Mouse (Mus musculus): ENCODE data around the gene Topbp1. TPM values are rescaled to one million over a fixed set of nuclear protein-coding genes. Genes with fewer than 3 reads are reported as not detected.
A peak's percentile ranks its signal among the peaks of the same experiment; 100 is the strongest.

Topbp1 gene
- 33.1 and 35.4 TPM in 2 replicates for polyA plus RNA-seq (2015; fragmentation: Nextera tagmentation; extraction: Ambion mirVana)

DNA sequence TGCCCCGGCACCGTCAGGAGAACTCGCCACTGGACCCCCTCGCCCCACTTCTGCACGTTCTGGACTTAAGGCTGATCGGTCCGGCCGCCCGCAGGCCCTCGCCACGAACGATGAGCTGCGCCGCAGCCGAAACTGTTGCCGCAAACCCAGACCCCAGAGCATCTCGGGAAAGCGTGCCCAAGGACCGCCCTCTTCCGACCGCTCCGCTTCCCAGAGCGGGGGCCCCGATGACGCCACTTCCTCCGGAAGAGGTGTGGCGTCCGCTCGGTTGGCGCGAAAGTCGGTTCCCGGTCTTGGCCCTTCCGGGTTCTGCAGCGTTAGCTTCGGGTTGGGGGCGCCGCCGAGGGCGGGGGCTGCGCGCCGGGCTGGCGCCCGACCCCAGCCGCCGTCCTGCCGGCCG, at the start of gene Topbp1, which contains the start of gene 1300017J02Rik:
TSS of gene Topbp1 (plus strand) at position 289 of the 400 bp plus-strand sequence.
TSS of gene 1300017J02Rik (minus strand) at position 156 of the 400 bp plus-strand sequence.
- Histone ChIP-seq H3K4me3 (replicated peaks; ENCODE audit: low read depth, low read length) (peak within 1 kb of the TSS; percentile 87), H3K36me3 (ENCODE audit: insufficient read depth, low read length) (peaks cover 4% of the 10 kb centered on the region), H3K9me3 (replicated peaks; ENCODE audit: low read length) (no peaks in the 10 kb centered on the region), H3K4me2 (ENCODE audit: low read length) (peak within 1 kb of the TSS; percentile 92), H3K9ac (ENCODE audit: low read depth, low read length) (peak within 1 kb of the TSS; percentile 84), H3K27me3 (ENCODE audit: insufficient read depth, low read length) (no peaks in the 10 kb centered on the region), H3K4me1 (replicated peaks; ENCODE audit: insufficient read depth, low read length) (no peaks in the 10 kb centered on the region), H3K27ac (peak within 1 kb of the TSS; percentile 83)
- peak; percentile 98 for DNase-seq (ENCODE audit: low spot score)
- TF ChIP-seq CTCF (IDR thresholded peaks at IDR 0.05; ENCODE audit: low read depth): peak; percentile 41; the same call in 1 of the 2 replicates
- ATAC-seq (replicated peaks; ENCODE audit: low FRiP score, low read depth): peak; percentile 96
- under 1% methylated on average over 46 of the region's 49 CpGs for WGBS

DNA sequence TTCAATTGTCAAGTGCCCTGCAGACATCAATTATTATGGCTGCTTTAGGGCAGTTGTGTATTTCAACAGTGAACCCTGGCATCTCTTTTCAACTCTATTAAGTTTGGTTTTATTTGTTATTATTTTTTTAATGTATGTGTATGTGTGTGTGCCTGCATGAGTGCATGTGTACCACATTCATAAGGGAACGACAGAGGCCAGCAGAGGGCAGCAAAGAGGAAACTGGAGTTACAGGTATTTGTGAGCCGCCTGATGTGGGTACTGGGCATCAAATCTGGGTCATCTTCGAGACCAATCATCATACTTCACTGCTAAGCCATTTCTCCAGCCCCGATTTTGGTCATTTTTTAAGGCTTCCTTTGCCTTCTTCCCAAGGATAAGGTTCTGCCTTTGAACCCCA, 39.2 kb upstream of the Topbp1 start:
- WGBS: 79% methylated on average over 4 of the region's 4 CpGs
- Histone ChIP-seq H3K4me2 (ENCODE audit: low read length) (no peak overlapping the region), H3K36me3 (ENCODE audit: insufficient read depth, low read length) (no peaks in the 10 kb centered on the region), H3K4me1 (replicated peaks; ENCODE audit: insufficient read depth, low read length) (no peaks in the 10 kb centered on the region), H3K9ac (ENCODE audit: low read depth, low read length) (no peak overlapping the region), H3K9me3 (replicated peaks; ENCODE audit: low read length) (no peaks in the 10 kb centered on the region), H3K4me3 (replicated peaks; ENCODE audit: low read depth, low read length) (no peak overlapping the region), H3K27ac (no peak overlapping the region), H3K27me3 (ENCODE audit: insufficient read depth, low read length) (no peaks in the 10 kb centered on the region)
- no peak for DNase-seq (ENCODE audit: low spot score)
- no peak for ATAC-seq (replicated peaks; ENCODE audit: low FRiP score, low read depth)
- TF ChIP-seq CTCF (IDR thresholded peaks at IDR 0.05; ENCODE audit: low read depth): peak; percentile 24; the same call in 1 of the 2 replicates

DNA sequence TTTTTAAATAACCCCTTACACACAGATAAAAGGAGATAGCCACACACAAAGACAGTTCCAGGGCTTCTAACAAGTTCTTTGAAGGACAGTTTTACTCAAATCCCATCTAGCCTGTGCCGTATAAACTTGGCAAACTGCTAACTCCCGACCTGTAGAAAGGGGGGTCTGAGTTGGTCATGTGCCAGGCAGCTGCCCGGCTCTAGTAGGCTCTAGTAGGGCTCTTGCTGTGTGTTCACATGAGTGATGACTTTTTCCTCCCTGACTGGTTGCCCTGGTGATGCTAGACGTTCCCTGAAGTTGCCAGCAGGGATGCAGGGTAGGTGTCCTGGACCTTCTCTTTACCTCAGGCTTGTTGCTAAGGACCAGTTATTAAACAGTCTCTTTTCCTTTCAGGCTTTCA, 33.9 kb upstream of the Topbp1 start:
- WGBS: 16% methylated on average over 4 of the region's 4 CpGs
- Histone ChIP-seq H3K4me3 (replicated peaks; ENCODE audit: low read depth, low read length) (no peak overlapping the region), H3K9ac (ENCODE audit: low read depth, low read length) (no peak overlapping the region), H3K27me3 (ENCODE audit: insufficient read depth, low read length) (no peaks in the 10 kb centered on the region), H3K36me3 (ENCODE audit: insufficient read depth, low read length) (no peaks in the 10 kb centered on the region), H3K4me1 (replicated peaks; ENCODE audit: insufficient read depth, low read length) (no peaks in the 10 kb centered on the region), H3K9me3 (replicated peaks; ENCODE audit: low read length) (no peaks in the 10 kb centered on the region), H3K27ac (no peak overlapping the region), H3K4me2 (ENCODE audit: low read length) (no peak overlapping the region)
- DNase-seq (ENCODE audit: low spot score) (no peak), ATAC-seq (replicated peaks; ENCODE audit: low FRiP score, low read depth) (no peak)
- no peak for TF ChIP-seq CTCF (IDR thresholded peaks at IDR 0.05; ENCODE audit: low read depth)

DNA sequence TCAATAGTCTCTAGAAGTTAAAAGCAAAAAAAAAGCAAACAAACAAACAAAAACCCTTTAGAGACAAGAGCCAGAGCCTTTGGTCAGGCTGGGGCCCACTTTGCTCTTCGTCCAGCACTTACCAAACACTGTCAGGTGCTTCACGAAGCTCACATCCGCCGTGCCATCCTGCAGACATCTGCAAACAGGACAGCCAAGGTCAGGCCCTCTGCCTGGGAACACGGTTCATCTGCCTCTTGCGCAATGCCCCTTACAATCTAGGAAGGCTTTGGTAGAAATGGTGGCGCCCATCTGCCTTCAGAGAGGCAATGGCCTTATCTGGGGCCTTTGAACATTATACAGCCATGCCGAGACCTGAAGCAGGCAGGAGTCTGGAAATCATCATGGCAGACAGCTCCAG, 30.2 kb upstream of the Topbp1 start:
- no peak for TF ChIP-seq CTCF (IDR thresholded peaks at IDR 0.05; ENCODE audit: low read depth)
- no peak overlapping the region for H3K4me3 ChIP-seq (replicated peaks; ENCODE audit: low read depth, low read length)
- ATAC-seq (replicated peaks; ENCODE audit: low FRiP score, low read depth): no peak
- H3K27me3 ChIP-seq (ENCODE audit: insufficient read depth, low read length): no peaks in the 10 kb centered on the region
- H3K27ac ChIP-seq: no peak overlapping the region
- WGBS: 84% methylated on average over 8 of the region's 8 CpGs
- H3K9ac ChIP-seq (ENCODE audit: low read depth, low read length): no peak overlapping the region
- H3K4me1 ChIP-seq (replicated peaks; ENCODE audit: insufficient read depth, low read length): no peaks in the 10 kb centered on the region
- H3K4me2 ChIP-seq (ENCODE audit: low read length): no peak overlapping the region
- no peaks in the 10 kb centered on the region for H3K36me3 ChIP-seq (ENCODE audit: insufficient read depth, low read length)
- DNase-seq (ENCODE audit: low spot score): no peak
- H3K9me3 ChIP-seq (replicated peaks; ENCODE audit: low read length): no peaks in the 10 kb centered on the region

DNA sequence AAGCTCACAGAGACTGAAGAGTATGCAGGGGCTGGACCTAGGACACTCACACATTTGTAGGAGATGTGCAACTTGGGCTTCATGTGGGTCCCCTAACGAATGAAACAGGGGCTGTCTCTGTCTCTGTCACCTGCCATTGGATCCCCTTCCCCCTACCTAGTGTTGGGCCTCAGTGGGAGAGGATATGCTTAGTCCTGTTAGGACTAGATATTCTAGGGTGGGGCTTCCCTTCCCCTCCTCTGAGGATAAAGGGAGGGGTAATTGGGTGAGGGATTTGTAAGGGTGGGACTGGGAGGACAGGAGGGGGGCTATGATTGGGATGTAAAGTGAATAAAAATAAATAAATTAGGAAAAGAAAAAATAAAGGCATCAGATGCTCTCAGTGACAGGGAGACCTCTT, 29.3 kb upstream of the Topbp1 start:
- Histone ChIP-seq H3K27me3 (ENCODE audit: insufficient read depth, low read length) (no peaks in the 10 kb centered on the region), H3K4me1 (replicated peaks; ENCODE audit: insufficient read depth, low read length) (no peaks in the 10 kb centered on the region), H3K27ac (no peak overlapping the region), H3K4me3 (replicated peaks; ENCODE audit: low read depth, low read length) (no peak overlapping the region), H3K9me3 (replicated peaks; ENCODE audit: low read length) (no peaks in the 10 kb centered on the region), H3K36me3 (ENCODE audit: insufficient read depth, low read length) (no peaks in the 10 kb centered on the region), H3K9ac (ENCODE audit: low read depth, low read length) (no peak overlapping the region), H3K4me2 (ENCODE audit: low read length) (no peak overlapping the region)
- WGBS: 72% methylated on average over 1 of the region's 1 CpGs
- no peak for TF ChIP-seq CTCF (IDR thresholded peaks at IDR 0.05; ENCODE audit: low read depth)
- ATAC-seq (replicated peaks; ENCODE audit: low FRiP score, low read depth) (no peak), DNase-seq (ENCODE audit: low spot score) (no peak)

DNA sequence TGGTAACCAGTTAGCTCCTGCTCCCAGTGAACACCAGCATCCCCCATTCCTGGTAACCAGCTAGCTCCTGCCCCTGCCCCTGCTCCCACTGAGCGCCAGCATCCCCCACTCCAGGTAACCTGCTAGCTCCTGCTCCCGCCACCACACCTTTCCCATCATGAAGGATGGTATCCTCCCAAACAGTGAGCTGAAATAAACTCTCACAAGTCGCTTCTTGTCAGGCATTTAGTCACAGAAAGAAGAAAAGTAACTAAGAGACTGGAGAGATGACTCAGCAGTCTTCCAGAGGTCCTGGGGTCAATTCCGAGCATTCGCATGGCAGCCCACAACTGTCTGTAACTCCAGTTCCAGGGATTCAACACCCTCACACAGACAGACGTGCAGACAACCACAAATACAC, 28.1 kb upstream of the Topbp1 start:
- DNase-seq (ENCODE audit: low spot score): no peak
- no peaks in the 10 kb centered on the region for H3K27me3 ChIP-seq (ENCODE audit: insufficient read depth, low read length)
- no peak for TF ChIP-seq CTCF (IDR thresholded peaks at IDR 0.05; ENCODE audit: low read depth)
- H3K9ac ChIP-seq (ENCODE audit: low read depth, low read length): no peak overlapping the region
- H3K27ac ChIP-seq: no peak overlapping the region
- H3K4me1 ChIP-seq (replicated peaks; ENCODE audit: insufficient read depth, low read length): no peaks in the 10 kb centered on the region
- 84% methylated on average over 6 of the region's 6 CpGs for WGBS
- H3K4me3 ChIP-seq (replicated peaks; ENCODE audit: low read depth, low read length): no peak overlapping the region
- H3K36me3 ChIP-seq (ENCODE audit: insufficient read depth, low read length): no peaks in the 10 kb centered on the region
- H3K9me3 ChIP-seq (replicated peaks; ENCODE audit: low read length): no peaks in the 10 kb centered on the region
- ATAC-seq (replicated peaks; ENCODE audit: low FRiP score, low read depth): no peak
- H3K4me2 ChIP-seq (ENCODE audit: low read length): no peak overlapping the region

DNA sequence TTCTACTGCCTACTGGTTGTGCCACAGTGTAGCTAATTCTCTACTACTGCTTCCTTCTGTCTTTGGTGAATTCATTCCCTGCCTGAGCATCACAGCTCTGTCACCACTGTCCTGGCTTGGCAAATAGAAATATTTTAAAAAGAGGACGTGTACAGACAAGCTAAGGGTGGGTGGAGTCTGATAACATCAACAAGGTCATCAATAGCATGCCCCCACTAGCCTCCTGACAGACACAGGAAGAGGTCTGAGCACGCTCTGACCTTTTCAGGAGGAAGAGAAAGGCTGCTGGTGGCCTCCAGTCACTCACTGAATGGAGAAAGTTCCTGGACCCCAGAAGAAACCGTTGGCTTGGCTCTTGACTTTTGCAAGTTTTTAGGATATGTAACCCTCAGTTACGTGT, 18.6 kb upstream of the Topbp1 start:
- ATAC-seq (replicated peaks; ENCODE audit: low FRiP score, low read depth) (no peak), DNase-seq (ENCODE audit: low spot score) (no peak)
- Histone ChIP-seq H3K27ac (no peak overlapping the region), H3K36me3 (ENCODE audit: insufficient read depth, low read length) (no peaks in the 10 kb centered on the region), H3K4me2 (ENCODE audit: low read length) (no peak overlapping the region), H3K9me3 (replicated peaks; ENCODE audit: low read length) (no peaks in the 10 kb centered on the region), H3K9ac (ENCODE audit: low read depth, low read length) (no peak overlapping the region), H3K4me3 (replicated peaks; ENCODE audit: low read depth, low read length) (no peak overlapping the region), H3K27me3 (ENCODE audit: insufficient read depth, low read length) (no peaks in the 10 kb centered on the region), H3K4me1 (replicated peaks; ENCODE audit: insufficient read depth, low read length) (no peaks in the 10 kb centered on the region)
- WGBS: 46% methylated on average over 4 of the region's 4 CpGs
- no peak for TF ChIP-seq CTCF (IDR thresholded peaks at IDR 0.05; ENCODE audit: low read depth)

All from kidney, postnatal 0 days (tissue).